Mouse (Mus musculus) sigmoid colon, adult 10 weeks (tissue): ENCODE results near the gene Vmn1r51. TPM values are rescaled to one million over a fixed set of nuclear protein-coding genes. Genes with fewer than 3 reads are reported as not detected.

Source experiments
- polyA plus RNA-seq: library from polyadenylated mRNA; stranded (reverse); fragments of 350-450 nt; fragmentation: Illumina TruSeq; extraction: RNeasy Lipid Tissue Mini Kit (QIAGEN cat#74804); gene quantifications from one replicate; pipeline ENCODE4 v1.2.3, GENCODE M21; 2014; ENCODE audit warnings: low read depth, low replicate concordance

The Vmn1r51 gene
- polyA plus RNA-seq = not detected

GRCm38 (mm10) chr6:90122296-90122695 lies at the start of gene Vmn1r51:
Vmn1r51 (plus strand) TSS chr6:90122596.

GRCm38 (mm10) chr6:90078406-90078805 lies 44.0 kb upstream of the Vmn1r51 start, which contains the start of gene Vmn1r49:
Vmn1r49 (minus strand) TSS chr6:90078506.

GRCm38 (mm10) chr6:90101130-90101529 lies 21.3 kb upstream of the Vmn1r51 start, which contains the start of gene Vmn1r50:
Vmn1r50 (plus strand) TSS chr6:90101430.

DNA sequence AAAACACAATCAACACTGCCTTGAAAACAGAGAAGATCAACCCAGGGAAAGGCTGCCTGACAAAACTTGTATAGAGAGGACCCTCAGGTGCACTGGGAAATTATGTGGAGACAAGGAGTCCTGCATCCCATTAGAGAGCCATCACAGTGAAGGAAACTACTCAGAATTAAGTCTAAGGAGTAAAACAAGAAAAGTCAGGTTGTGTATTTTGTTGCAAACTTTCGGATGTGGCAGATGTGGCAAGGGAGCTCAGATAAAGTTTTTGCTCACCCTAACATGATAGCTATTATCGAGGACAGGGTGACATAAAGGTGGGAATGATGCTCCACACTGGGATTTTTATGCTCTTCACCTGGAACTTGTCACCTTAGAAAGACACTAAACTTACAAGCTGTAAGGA lies 52.1 kb downstream of the Vmn1r51 start, which contains the start of gene Vmn1r52:
TSS of gene Vmn1r52 (plus strand) at position 301 of the 400 bp plus-strand sequence.

Other genes with a start within 250 kb of the Vmn1r51 start
- gene Vmn1r42, start 246.2 kb upstream of the Vmn1r51 start, polyA plus RNA-seq = not detected
- gene Vmn1r43, start 246.2 kb upstream of the Vmn1r51 start, polyA plus RNA-seq = not detected
- gene Vmn1r44, start 238.9 kb upstream of the Vmn1r51 start, polyA plus RNA-seq = not detected
- not detected for gene Vmn1r45, start 182.0 kb upstream of the Vmn1r51 start, polyA plus RNA-seq
- not detected for gene Vmn1r46, start 153.3 kb upstream of the Vmn1r51 start, polyA plus RNA-seq
- not detected for gene Vmn1r47, start 106.4 kb upstream of the Vmn1r51 start, polyA plus RNA-seq
- gene Vmn1r48, start 85.8 kb upstream of the Vmn1r51 start, polyA plus RNA-seq = not detected
- not detected for gene Vmn1r49, start 44.1 kb upstream of the Vmn1r51 start, polyA plus RNA-seq
- not detected for gene Vmn1r50, start 21.2 kb upstream of the Vmn1r51 start, polyA plus RNA-seq
- not detected for gene Vmn1r52, start 52.2 kb downstream of the Vmn1r51 start, polyA plus RNA-seq
- gene V1ra8, start 80.2 kb downstream of the Vmn1r51 start, polyA plus RNA-seq = not detected
- not detected for gene Vmn1r53, start 101.8 kb downstream of the Vmn1r51 start, polyA plus RNA-seq
- not detected for gene Vmn1r54, start 123.7 kb downstream of the Vmn1r51 start, polyA plus RNA-seq
- gene BC048671, start 178.6 kb downstream of the Vmn1r51 start, polyA plus RNA-seq = not detected
- not detected for gene Chst13, start 202.6 kb downstream of the Vmn1r51 start, polyA plus RNA-seq
- gene Uroc1, start 210.7 kb downstream of the Vmn1r51 start, polyA plus RNA-seq = not detected
- 10.2 TPM for gene Zxdc, start 246.9 kb downstream of the Vmn1r51 start, polyA plus RNA-seq